Mouse (Mus musculus) cerebellum, postnatal 36 days (tissue): ENCODE data around the gene Prss57.
"Not testable (repeated sequence)": the region's sequence is repeated elsewhere in the genome, so short reads cannot be mapped to it uniquely, and the experiment has no call there.

Experiments
- DNase-seq, 2 experiments: peaks; one replicate each; pipeline ENCODE4 v3.0.0; 2021 to 2022; ENCODE audit warnings: mixed read lengths in 2 of 2

The Prss57 gene

DNA sequence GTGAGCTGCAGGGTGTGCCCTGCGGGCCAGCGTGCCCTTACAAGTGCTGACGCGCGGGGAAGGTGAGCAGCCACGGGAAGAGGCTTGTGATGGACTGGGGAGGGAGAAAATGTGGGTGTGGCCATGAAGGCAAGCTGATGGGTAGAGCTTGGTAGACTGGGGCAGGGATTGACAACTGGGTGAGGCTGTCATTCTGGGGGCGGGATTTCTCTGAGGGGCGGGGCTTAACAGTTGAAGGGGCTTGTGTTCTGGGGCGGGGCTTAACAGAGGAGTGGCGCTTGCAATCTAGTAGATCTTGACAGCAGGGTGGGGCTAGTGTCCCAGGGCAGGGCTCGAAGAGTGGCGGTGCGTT, 10.1 kb downstream of the Prss57 start:
- no peak for DNase-seq

DNA sequence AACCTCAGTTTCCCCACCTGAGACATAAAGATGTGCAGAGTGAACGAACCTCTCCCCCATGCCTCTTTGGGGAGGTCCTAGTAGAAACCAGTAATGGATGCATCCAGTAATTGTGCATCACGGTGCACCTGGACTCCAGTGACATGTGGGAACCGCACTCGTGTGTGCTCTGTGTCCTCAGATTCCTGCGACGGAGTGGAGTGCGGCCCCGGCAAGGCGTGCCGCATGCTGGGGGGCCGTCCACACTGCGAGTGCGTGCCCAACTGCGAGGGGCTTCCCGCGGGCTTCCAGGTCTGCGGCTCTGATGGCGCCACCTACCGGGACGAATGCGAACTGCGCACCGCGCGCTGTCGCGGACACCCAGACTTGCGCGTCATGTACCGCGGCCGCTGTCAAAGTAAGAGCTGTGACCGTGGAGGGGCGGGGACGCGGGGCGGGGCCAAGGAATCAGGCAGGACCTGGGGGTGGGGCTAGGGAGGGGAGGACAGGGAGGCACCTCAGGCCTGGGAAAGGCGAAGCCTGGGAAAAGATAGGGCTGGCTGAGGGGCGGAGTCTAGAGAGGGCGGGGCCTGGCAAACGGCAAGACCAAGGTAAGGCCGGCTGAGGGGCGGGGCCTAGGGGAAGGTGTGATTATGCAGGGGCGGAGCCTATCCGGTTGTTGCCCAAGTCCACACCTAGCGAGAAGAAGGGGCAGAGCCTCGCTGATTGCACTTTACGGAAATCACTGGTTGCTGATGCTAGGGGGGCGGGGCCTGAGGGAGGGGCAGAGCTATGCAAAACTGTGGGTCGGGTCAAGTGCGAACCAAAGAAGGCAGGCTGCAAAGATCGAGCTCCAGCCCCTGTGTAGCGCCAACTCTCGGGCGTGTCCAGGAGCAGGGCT, 10.7 kb downstream of the Prss57 start:
- peak; percentile 96 to 97 for DNase-seq

DNA sequence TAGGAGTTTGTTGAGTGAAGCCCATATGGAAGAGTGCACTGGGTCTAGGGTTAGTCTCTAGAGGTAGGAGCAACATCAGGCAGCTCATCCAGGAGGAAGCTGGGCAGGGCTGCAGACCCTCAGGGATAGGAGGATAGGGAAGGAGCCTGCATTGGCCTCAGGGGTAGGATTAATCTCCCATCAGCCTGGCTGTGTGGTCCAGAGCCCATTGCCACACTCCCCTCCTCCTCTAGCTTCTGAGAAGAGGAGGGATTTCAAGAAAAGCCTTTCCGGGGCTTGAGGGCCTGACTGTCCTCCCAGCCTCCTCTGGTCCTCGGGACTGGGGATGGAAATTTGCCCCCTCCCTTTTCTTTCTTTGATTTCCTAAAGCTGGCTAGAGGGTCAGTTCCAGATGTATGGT, 11.6 kb downstream of the Prss57 start:
- no peak for DNase-seq

DNA sequence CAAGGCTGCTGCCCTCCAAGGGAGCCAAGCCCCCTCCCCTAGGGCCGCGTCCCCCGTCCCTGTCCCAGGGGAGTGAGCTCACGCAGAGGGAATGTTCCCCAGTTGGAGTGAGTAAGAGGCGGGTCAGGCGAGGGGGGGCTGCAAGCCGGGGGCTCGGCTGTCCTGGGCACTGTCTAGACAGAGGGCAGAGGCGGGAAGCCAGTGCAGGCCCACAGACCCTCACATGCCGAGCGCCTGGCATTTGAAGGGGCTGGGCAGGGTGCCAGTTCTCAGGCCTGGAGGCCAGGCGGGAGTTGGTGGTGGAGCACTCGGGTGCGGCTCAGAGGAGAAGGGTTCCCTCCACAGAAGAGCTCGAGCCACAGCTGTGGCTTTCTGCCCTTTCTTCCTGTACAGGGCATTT, 12.8 kb downstream of the Prss57 start:
- no peak for DNase-seq

DNA sequence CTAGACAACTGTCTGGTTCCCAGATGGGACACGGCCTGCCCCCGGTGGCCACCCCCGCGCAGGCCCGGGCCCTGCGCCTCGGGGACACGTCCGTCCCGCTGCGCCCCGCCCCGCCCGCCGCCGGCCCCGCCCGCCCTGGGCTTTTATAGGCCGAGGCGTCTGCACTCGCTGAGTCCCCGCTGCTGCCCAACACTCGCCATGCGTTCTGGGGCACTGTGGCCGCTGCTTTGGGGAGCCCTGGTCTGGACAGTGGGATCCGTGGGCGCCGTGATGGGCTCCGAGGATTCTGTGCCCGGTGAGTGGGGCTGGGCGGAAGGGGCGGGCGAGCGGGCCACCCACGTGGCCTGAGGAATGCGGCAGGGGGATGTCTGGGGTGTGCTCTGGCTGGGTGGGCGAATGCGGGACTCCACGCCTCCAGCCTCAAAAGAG, 13.6 kb downstream of the Prss57 start, which contains the start of gene Fstl3:
Gene Fstl3, plus strand, starts transcription at position 170 of the 429 bp plus-strand sequence.
- no peak for DNase-seq

DNA sequence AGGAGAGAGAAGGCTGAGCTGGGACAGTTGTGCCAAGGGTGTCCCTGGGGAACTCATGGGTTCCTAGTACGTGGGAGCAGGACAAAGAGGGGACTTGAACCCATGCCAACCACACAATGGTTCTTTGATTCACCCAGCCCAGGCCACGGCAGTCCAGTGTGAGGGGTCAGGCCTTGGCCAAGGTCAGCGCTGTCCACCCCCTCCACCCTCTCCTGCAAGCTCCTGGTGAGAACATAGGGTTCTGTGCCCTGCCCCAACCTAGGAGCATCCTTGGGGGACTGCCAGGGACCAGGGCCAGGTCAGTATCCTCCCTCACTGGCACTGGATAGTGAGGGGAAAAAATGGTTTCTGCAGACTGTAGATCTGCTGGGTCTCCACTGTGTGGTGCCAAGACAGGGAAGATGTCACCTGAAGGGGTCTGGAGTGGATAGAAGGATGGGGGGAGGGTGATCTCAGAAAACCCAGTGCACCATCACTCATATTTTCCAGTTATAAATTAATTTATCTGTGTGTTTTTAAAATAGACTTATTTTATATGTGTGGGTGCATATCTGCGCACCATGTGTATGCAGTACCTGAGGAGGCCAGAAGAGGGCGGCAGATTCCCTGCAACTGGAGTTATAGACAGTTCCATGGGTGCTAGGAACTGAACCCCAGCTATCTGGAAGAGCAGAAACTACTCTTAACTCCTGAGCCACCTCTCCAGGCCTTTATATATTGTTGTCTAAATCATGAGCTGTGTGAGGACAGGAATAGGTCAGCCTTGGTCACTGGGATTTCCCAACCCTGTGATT, 16.1 kb downstream of the Prss57 start:
- no peak for DNase-seq

DNA sequence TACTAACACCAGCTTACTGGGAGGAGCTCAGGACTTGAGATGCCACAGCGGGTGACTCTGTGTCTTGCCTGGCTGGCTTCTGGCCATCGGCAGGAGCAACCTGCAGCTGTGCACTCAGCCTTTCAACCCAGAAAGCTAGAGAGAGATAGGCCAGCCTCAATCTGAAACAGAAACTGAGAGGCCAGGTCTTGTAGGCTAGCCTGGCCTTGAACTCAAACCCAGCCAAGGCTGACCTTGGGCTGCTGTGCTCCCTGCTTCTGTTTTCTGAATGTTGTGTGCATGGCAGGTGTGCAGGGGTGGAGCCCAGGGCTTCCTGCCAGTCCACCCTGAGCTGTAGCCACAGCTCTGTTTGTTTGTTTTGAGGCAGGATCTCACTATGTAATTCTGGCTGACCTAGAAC, 17.6 kb downstream of the Prss57 start:
- no peak for DNase-seq

DNA sequence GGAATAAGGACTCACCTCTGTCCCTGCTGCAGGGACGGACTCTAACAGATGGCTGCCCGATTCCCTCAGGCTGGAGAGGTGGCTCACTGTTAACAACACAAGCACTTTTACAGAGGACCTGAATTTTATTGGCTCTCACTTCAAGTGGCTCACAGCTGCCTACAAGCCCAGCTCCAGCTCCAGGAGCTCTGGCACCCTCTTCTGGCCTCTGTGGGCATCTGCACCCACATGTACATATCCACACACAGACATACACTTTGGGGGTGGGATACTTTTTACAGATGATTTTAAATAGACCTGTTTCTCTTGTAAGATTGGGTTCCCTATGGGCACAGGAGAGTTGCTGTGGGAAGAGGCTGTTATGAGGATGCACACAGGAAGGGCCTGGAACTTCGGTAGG, 18.4 kb downstream of the Prss57 start:
- DNase-seq, result no peak

DNA sequence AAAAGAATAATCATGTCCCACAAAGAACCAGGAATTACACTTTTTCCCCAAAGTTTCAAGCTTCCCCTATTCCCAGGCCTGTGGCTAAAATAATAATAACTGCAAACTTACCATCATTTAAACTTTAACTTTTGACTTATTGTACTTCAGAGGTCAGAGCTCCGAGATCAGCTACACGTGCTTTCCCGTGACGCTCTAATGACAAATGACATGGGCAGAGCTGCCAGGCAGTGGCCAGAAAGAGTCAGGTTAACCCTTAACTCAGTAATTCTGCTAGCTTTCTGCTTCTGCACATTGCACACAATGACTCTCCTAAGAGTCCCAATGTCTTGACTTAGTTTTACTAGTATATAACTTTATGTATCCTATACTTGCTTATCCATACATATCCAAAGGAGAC, 21.4 kb downstream of the Prss57 start:
- no peak for DNase-seq

DNA sequence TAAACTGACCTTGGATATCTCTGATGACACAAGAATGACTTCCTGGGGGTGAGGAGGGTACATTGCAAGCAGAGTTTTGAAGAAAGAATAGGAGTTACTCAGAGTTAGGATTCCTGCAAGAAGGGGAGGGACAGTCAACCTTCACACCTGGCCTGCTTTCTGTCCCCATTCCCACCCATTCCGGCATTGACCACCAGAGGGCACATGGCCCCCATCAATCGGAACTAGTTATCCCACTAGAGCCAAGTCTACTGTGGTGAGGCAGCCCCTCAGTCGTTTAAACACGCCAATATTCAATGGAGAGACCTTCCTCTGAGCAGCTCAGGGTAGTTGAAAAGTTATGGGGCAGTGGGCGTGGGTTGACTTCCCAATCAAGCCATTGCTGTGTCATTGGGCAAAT, 22.4 kb downstream of the Prss57 start:
- DNase-seq, result peak; percentile 78 to 80

DNA sequence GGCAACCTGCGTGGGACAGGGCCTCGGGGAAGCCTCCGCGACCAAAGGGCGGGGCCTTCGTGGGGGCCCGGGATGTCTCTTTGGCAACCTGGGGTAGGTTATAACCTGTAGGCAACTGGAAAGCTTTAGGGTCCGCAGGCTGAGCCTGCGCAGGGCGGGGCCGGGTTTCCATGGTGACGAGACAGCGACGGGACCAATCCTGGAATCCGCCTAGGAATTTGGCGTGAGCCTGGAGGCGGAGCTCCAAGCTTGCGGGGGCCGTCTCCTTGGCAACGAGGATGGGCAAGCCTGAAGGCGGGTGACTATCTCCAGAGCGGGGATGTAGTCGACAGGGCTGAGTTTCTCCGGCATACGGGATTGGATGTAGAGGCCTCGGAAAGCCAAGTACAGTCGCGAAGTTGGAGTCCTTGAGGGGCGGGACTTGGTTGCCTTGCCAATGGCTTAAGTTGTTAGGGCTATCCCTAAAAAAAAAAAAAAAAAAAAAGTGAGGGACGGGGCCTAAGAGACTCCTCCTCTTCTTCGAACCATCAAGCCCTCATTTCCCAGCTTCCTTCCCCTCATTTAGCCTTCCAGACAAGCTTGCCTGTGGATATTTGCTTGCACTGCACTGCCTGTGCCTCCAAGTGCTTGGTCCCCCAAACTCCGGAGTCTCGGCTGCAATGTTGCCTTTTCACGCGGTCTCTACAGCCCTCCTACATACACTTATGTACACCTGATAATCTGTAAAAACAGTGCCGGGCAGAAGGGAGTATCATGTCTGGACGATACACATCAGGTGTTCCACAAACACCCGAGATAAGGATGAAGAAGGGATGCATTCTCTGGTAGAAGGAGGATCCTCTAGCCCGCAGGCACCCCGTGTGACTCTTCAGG, 23.2 kb downstream of the Prss57 start:
- peak; percentile 91 to 94 for DNase-seq

DNA sequence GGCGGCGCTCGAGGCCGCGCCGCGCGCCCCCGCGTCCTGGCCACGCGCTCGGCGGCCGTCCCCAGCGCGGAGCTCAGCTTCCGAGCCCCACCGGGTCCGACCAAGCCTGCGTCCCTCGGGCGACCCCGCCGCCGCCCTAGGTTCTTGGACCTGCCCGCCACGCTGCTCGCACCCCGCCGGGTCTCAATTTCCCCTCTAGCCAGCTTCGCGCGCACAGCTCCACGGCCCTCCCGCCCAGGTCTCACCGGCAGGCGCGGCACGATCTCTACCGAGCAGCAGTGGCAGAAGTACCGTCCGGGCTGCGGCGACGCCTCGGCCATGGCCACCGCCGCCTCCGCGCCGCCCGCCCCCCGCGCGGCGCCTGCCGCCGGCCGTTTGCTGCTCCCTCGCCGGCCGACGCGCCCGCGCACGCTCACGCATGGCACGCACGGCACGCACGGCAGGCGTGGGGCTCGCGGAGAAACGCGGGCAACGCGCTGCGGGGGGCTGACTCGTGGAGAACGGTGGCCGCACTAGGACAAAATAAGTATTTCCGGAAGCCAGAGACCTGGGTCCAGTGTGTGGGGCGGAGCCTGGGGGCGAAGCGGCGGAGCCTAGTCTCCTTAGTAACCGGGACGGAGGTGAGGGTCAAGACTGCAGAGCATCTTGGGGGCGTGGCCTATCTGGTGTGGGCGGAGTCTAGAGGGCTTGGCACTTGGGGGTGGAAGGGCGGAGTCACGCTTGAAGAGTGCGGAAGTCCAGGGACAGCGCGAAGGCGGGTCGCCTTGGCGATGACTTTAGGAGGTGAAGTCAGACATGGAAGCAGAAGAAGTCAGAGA, 24.0 kb downstream of the Prss57 start, which contains the start of gene Rnf126:
Gene Rnf126, minus strand, starts transcription at position 445 of the 818 bp plus-strand sequence.
- DNase-seq, result peak; percentile 99 to 100

DNA sequence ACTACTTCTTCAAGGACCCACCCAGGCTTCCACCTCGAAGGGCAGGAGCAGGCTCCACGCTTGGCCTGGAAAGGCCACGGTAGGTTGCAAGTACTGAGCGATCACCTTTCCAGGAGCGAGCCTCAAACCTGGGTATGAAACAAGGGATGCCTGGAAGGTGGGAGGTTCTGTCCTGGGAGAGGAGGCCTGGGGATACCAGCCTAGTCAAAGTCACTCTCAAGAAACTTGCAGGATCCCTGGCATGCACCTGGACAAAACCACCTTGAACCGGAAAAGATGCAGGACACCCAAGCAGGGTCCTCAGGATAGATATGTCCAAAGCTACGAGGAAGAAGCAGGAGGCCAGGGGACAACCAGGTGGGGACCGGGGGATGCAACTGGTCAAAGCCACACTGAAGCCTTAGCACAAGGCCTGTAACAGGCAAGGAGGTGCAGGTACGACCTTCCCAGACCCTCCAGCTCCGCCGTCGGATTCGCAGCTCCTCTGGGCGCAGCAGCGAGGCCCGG, 24.7 kb downstream of the Prss57 start:
- no peak for DNase-seq

DNA sequence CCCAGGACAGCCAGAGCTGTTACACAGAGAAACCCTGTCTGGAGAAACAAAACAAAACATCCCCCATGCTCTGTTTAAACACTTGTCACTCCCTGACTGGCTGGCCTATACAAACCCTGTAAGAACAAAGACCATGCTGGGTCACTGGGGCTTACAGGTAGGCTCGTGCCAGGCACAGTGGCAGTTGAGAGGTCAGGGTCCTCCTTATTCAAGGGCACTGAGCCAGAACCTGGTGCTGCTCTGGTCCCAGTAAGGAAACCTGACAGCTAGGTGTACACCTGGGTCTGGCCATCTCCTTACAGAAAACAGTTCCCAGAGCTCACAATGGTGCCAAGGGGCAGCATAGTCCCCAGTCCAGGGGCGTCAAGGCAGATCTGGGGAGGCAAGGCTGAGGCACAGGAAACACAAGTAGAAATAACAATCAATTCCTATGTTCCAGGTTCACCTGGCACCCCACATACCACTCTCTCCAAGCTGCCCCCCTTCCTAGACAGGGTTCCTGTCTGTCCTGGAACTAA, 25.5 kb downstream of the Prss57 start:
- DNase-seq, result no peak

DNA sequence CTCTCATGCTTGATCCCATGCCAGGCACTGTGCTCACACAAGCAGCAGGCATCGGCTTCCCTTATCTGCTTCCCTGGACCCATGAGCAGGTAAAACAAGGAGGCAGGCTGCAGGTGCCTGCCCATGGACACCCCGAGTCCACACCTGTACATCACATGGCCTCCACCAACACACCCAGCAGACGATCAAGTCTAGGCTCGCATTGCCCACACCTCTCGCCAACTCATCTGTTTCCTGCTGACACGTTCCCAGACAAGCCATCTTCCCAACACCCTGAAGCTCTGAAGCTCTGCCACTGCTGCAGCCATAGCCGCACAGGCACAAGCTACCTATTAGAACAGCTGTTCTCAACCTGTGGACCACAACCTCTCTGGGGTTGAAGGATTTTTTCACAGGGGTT, 26.5 kb downstream of the Prss57 start:
- peak in 1 of 2 experiments; percentile 12 for DNase-seq

DNA sequence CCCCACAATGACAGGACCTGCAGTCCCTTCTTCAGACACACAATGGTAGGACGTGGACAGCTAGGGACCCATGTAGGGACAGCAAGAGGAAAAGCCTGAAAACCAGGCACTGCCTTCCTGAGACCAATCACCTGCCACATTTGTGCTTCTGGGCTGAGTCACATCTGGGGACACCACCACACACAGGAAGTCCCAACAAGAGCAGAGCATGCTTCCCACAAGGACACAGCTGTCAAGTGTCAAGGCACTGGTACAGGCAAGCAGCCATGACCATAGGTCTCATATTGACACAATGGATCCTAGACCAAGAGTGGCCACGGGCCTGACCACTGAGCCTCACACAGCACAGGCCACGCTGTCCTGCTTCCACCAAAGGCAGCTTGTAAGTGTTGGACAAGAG, 27.9 kb downstream of the Prss57 start:
- no peak for DNase-seq

DNA sequence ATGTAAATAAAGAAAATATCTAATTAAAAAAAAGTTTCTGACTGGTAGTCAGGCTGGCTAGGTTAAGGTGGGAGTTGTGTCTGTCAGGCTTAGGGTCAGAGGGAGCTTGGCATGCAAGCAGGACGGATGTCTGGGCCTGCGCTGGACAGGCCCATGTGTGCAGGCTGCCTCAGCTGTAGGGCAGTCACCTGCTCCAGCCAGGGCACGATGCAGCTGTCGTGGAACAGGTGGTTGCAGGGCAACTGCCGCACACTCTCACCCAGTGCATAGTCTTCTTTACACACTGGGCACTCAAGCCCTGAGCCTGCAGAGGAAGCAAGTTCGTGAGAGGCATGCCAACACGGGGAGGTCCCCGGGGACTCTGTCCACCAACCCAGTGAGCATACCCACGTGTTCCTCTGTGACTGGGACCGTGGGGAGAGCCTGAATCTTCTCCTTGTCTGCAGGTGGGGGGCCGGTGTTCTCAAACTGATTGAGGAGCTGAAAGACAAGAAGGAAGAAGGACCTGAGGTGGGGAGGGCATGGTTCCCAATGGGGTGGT, 30.1 kb downstream of the Prss57 start:
- DNase-seq, result no peak

DNA sequence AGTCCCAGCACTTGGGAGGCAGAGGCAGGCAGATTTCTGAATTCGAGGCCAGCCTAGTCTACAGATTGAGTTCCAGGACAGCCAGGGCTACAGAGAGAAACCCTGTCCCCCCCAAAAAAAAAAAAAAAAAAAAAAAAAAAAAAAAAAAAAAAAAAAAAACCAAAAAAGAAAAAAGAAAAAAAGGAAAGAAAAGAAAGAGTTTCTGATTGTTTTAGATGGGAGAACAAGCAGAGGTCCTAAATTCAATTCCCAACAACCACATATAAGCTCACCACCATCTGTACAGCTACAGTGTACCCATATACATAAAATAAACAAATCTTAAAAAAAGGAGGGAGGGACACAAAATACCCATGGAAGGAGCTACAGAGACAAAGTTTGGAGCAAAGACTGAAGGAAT, 31.1 kb downstream of the Prss57 start:
- not testable (repeated sequence) for DNase-seq

DNA sequence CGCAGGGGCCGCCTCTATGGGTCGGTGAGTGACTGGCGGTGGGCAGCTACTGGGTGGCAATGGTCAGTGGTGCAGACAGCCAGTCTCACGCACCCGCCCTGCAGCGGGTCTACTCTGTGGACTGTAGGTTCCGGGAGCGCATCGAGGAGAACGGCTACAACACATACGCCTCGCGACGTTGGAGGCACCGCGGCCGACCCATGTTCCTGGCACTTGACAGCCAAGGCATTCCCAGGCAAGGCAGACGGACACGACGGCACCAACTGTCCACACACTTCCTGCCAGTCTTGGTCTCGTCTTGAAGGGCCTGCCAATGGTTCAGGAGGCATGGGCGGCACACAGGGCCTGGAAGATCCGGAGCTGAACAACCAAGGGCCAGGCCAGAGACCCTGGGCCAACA, 34.1 kb downstream of the Prss57 start:
- peak in 1 of 2 experiments; percentile 15 for DNase-seq

DNA sequence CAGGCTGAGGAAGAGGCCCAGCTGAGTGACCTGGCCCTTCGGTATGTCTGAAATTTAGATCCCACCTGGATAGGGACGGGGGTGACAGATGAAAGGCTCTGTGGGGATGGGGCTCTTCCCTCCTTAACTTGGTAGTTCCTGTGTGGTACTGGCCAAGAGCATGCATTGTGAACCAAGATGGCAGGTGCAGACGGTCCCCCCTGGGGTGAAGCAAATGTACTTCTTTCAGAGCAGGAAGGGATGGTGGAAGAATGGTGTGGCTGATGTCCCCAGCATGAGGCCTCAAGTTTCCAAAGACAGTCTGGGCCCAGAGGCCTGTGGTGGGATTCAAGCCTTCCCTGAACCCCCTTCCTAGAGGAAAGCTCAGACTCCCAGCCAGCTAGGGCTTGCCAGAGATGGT, 34.9 kb downstream of the Prss57 start:
- DNase-seq, result peak in 1 of 2 experiments; percentile 33

DNA sequence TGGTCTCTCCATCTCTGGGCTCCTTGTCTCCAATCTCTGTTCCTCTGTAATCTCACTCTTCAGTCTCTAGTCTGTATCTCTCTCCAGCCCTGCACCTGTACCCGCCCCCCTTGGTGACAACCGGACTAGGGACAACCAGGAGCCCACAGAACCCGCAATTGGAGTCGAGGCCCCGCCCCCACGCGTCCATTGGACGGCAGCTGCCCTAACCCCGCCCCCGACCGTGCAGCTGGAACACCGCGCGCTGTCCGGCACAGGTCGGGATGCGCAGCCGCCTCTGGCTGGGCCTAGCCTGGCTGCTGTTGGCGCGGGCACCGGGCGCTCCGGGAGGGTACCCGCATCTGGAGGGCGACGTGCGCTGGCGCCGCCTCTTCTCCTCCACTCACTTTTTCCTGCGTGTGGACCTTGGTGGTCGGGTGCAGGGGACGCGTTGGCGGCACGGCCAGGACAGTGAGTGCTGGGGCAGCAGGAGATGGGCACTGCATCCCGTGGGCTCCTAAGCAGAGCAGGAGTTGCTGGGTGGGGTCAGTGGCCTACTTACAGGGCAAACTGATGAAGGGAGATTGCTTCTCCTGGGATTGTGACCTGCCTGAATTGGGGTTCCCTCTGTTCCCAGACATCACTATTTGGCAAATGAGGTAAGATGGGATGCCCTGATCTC, 35.8 kb downstream of the Prss57 start, which contains the start of gene Fgf22:
Gene Fgf22, plus strand, starts transcription at position 221 of the 661 bp plus-strand sequence.
- peak; percentile 68 to 82 for DNase-seq
